Mouse (Mus musculus) C2C12 (cell line): ENCODE measurements around the gene Fam151a.

Experiments
- CEBPB ChIP-seq: IDR thresholded peaks from one replicate; pipeline ENCODE4 v1.6.1; 2011; ENCODE audit warnings: low read depth, mild to moderate bottlenecking, control low read depth, moderate library complexity
- CTCF ChIP-seq: IDR thresholded peaks from one replicate; pipeline ENCODE4 v1.5.1; 2011; ENCODE audit not compliant: control insufficient read depth, insufficient read depth, insufficient read length
- MAX ChIP-seq: IDR thresholded peaks from one replicate; pipeline ENCODE4 v1.6.1; 2011; ENCODE audit warnings: mild to moderate bottlenecking, control low read depth
- MYOG ChIP-seq: IDR thresholded peaks from one replicate; pipeline ENCODE4 v1.6.1; 2011; ENCODE audit not compliant: control insufficient read depth, insufficient read length; ENCODE audit errors: extremely low read depth

GRCm38 (mm10) chr4:106788627-106789026, 54.9 kb downstream of the Fam151a start:
- TF ChIP-seq CTCF (no peak), CEBPB (no peak), MYOG (no peak), MAX (no peak)
